Mouse (Mus musculus) spleen, postnatal 14 days (tissue): ENCODE measurements at regions not wholly inside any gene's neighbourhood (a gene's known extent, or its start where the extent isn't known, plus 50 kb on each side); places are given as distances from the start of the nearest gene placed in this dataset.

Source experiments
- DNase-seq, 2 experiments: peaks; one replicate each; pipeline ENCODE4 v3.0.0; 2021 to 2022; ENCODE audit warnings: low spot score in 2 of 2

DNA sequence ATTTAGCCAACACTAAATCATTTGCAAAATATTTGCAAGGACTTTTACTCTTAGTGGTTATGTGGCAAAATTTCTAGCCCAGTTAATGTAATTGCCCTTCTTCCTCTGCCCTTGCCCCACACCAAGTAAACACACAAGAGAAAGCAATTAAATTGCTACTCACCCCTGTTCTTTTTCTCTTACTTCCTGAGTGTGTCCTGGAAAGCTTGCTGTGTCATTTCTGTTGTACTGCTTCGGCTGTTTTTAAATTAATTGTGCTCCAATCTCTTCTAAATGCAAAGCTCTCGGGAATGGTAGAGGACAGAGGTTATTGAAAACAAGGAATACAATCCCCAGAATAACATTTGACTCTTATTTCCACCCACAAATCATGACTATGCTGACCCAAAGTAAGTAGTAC is 647.4 kb upstream of the Cited2 start:
- no peak for DNase-seq

DNA sequence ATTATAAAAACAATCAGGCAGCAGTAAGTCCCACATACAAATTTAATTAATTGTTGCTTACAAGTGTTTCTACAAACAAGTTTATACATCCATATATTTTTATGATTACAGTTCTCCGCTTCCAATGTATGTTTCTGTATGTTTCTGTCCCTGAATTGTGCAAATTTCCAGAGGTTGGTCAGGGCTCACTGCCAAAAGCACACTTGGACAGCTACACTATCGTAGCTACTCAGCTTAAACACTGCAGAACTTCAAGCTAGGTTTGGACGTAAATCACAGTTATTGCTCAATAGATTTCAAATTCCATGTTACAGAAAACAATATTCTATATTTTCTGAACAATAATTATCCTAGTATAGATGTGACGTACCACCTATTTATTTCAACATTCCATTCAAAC is 646.8 kb upstream of the Cited2 start:
- no peak for DNase-seq

- DNase-seq = no peak
Measured at GRCm38 (mm10) chr10:17077580-17077979, 645.4 kb upstream of the Cited2 start.

- DNase-seq = no peak
Measured at GRCm38 (mm10) chr10:17080818-17081217, 642.2 kb upstream of the Cited2 start.

DNA sequence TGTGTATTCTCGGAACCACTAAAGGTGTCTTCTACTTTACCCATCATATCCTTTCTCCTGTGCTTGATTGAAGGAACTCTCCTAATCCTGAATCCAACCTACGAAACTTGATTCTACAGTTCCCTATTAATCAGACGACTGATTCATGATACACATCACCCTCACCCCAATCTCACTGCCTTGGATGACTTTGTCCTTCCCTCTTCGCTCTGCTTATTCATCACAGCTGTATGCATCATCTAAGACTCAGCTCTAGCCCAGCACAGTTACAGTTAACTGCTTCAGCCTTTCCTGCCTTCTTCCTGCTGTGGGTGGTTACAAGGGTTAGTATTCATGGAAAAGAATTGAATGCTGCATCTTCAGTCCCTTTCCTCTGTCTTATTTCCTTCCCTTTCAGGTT is 640.1 kb upstream of the Cited2 start:
- DNase-seq = no peak

GRCm38 (mm10) chr10:17102065-17102464 is 621.0 kb upstream of the Cited2 start:
- no peak for DNase-seq

DNA sequence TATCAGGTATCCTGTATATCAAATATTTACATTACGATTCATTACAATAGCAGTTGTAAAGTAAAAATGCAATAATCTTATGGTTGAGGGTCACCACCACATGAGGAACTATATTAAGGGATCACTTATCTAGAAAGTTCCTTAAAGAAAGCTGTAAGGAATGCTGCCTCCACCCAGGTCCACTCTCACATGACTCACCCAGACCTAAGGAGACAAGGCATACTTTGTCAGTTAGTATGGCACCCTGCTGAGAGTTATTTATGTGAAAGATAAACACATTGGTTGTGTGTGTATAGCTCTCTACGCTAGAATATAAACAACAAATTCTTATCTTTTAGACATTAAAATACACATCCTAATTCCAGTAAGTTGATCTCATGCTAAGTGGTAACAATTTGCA is 619.6 kb upstream of the Cited2 start:
- DNase-seq = no peak

DNA sequence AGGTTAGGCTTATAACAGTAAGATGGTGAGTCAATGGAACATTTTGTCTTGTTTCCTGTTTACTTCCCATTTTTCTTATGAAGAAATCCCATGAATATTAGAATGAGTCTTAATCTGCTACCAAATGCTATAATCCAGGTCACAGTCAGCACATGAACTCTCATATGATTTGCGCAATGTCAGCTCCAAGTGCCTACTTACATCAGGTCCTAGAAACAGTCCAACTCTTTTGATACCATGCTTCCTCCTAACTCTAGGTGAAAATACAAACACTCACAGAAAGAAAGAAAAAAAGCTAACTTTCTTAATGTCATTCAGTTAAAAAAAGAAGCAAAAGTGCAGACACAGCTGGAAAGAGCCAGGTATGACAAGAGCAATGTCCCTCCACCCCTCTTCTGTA is 616.2 kb upstream of the Cited2 start:
- DNase-seq = no peak

DNA sequence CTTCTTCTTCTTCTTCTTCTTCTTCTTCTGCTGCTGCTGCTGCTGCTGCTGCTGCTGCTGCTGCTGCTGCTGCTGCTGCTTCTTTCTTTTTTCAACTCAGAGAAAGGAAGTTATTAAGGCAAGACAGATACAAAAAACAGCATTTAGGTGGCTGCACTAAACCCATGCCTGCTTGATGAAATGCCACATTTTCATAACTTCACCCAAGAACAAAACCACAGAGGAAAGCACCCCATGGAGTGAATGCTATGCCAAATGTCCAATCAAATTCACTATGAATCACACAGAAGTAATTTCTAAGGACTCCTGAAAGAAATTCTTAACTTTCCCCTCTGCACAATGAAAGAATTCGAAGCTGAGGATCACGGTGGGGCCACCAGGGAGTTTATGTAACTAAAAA is 611.9 kb upstream of the Cited2 start:
- no peak for DNase-seq

- no peak for DNase-seq
Measured at GRCm38 (mm10) chr10:17114805-17115204, 608.2 kb upstream of the Cited2 start.

GRCm38 (mm10) chr10:17129391-17130163 is 593.4 kb upstream of the Cited2 start:
- DNase-seq = no peak

DNA sequence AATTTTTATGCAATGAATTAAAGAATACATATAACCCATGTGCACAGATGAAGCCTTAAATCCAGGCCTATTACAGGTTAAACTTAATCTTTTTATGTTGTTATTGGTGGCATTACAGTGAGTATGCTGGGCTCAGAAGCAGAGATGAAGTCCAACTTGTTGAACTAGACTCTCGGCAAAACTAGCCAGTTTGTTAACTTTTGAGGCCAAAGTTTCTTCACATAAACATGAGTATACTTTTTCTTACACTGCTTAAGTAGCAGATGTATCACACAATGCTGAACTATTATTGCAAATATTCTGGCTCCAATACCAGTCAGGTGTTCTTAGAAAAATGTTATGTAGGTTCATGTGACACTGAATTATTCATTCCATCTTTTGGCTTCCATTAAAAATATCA is 592.4 kb upstream of the Cited2 start:
- no peak for DNase-seq

DNA sequence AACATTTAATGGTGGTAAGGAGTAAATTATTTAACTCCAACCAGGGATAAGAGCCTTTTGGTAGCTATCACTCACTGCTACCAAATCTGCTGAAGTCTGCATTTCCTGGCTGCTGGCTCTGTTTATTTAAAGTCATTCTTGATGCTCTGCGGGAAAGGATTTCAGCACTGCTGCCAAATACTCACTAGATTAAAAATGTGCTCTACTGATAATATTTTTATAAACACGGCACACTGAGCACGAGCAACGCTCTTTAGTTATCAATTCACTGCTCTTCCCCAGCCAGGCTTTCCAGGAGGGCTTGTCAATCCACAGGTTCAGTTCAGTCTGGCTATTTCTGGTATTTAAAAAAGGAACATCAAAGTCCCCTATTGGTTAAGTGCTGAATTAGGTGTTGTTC is 591.3 kb upstream of the Cited2 start:
- DNase-seq = no peak

DNA sequence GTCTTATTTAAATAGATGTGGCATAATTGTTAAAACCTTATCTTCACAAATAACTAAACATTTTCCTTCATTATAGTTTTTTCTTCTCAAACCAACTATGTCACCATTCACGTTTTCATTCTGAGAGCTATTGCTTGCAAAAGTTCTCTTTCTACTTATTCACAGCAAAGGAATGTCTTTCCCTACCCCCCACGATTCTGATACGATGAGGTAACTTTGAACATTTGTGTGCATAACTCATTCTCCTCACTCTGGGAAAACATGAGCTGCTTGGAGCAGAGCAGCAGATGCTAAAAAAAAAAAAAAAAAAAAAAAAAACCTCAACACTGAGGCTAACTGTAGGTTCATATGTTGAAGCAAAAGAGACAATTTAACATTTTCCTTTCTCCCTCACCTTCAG is 547.6 kb upstream of the Cited2 start:
- DNase-seq = no peak

- DNase-seq = no peak
Measured at GRCm38 (mm10) chr10:17177054-17177453, 546.0 kb upstream of the Cited2 start.

GRCm38 (mm10) chr10:17177503-17178278 is 545.3 kb upstream of the Cited2 start:
- DNase-seq = no peak

GRCm38 (mm10) chr10:17178627-17179026 is 544.4 kb upstream of the Cited2 start:
- no peak for DNase-seq

DNA sequence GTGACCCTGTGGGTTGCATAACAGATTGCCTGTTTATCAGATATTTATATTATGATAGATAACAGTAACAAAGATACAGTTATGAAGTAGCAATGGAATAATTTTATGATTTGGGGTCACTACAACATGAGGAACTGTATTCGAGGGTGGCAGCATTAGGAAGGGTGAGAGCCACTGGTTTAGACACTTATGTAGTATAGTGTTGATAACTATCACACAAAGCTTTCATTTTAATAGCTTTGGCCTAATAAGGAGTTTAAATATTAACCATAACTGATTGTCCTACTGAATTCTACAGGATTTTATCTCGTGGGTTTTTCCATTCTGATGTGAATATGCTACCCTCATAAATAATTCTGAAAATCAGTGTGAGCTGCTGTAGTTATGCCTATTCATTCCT is 538.6 kb upstream of the Cited2 start:
- DNase-seq = no peak

DNA sequence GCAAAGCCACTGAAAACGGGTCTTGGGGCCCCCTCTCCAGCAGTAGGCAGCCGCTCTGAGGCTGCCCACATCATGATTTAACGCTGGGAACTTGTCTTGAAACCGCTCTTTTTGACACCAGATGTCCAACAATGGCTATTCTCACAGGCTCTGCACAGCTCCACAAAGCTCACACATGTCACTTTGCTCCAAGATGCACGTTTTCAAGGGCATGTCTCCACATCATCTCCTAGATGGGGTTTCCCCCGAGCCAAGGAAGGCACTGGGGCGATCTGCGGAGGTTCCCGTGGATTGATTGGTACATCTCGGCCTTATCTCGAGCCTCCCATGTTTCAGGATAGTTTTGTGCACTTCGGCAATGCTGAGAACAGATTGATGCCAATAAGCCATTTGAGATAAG is 526.8 kb upstream of the Cited2 start:
- no peak for DNase-seq

GRCm38 (mm10) chr10:17196636-17197035 is 526.4 kb upstream of the Cited2 start:
- no peak for DNase-seq

GRCm38 (mm10) chr10:17200524-17201426 is 522.2 kb upstream of the Cited2 start:
- peak in 1 of 2 experiments; percentile 2 for DNase-seq

DNA sequence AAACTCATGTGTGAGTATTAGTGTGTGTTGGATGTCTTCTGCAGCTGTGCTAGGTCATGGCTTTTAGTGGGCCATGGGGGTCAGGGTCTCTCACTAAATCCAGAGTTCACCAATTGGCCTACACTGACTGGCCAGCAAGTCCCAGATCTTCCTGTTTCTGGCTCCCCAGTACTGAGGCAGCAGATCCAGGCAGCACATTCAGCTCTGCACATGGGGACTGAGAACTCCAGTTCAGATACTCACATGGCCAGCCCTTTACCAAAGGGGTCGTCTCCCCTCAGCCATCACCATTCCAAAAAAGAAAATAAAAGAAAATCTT is 521.6 kb upstream of the Cited2 start:
- DNase-seq = no peak
